Mouse (Mus musculus) midbrain, embryonic 15.5 days (tissue): ENCODE measurements at regions not wholly inside any gene's neighbourhood (a gene's known extent, or its start where the extent isn't known, plus 50 kb on each side); places are given as distances from the start of the nearest gene placed in this dataset.

Source experiments
- ATAC-seq: fragments of 200-750 bp; cut with Nextera tagmentation; replicated peaks from 2 replicates; pipeline ENCODE4 v1.8.0; 2017; ENCODE audit warnings: moderate TSS enrichment
- H3K27ac ChIP-seq: fragments of 300-500 bp; sonication (generic); 2 replicates; pipeline ENCODE4 v1.5.1; 2015; ENCODE audit warnings: mild to moderate bottlenecking, inconsistent platforms
- H3K27me3 ChIP-seq: fragments of 300-500 bp; sonication (generic); replicated peaks from 2 replicates; pipeline ENCODE4 v1.6.1; 2015; ENCODE audit warnings: inconsistent platforms
- H3K36me3 ChIP-seq: fragments of 300-500 bp; sonication (generic); replicated peaks from 2 replicates; pipeline ENCODE4 v1.6.1; 2015; ENCODE audit warnings: inconsistent platforms
- H3K4me1 ChIP-seq: fragments of 300-500 bp; sonication (generic); 2 replicates; pipeline ENCODE4 v1.6.1; 2015; ENCODE audit warnings: inconsistent platforms
- H3K4me2 ChIP-seq: fragments of 300-500 bp; sonication (generic); 2 replicates; pipeline ENCODE4 v1.6.1; 2015; ENCODE audit warnings: inconsistent platforms, mild to moderate bottlenecking, moderate library complexity
- H3K4me3 ChIP-seq: fragments of 300-500 bp; sonication (generic); 2 replicates; pipeline ENCODE4 v1.5.1; 2015; ENCODE audit warnings: mild to moderate bottlenecking, inconsistent platforms
- H3K9ac ChIP-seq: fragments of 300-500 bp; sonication (generic); 2 replicates; pipeline ENCODE4 v1.6.1; 2015; ENCODE audit warnings: mild to moderate bottlenecking, inconsistent platforms
- H3K9me3 ChIP-seq: fragments of 300-500 bp; sonication (generic); 2 replicates; pipeline ENCODE4 v1.6.1; 2016; ENCODE audit warnings: inconsistent platforms
- WGBS: fragments of 180-500 bp; shearing (Covaris S2); methylation state at CpG from one replicate; pipeline ENCODE4 v1.1.7; 2015; ENCODE audit warnings: mixed read lengths; 5-methylcytosine and 5-hydroxymethylcytosine counted together

- H3K27ac ChIP-seq: no peak overlapping the region
- no peaks in the 10 kb centered on the region for H3K36me3 ChIP-seq
- no peaks in the 10 kb centered on the region for H3K9me3 ChIP-seq
- no peak overlapping the region for H3K4me3 ChIP-seq
- H3K4me1 ChIP-seq: no peaks in the 10 kb centered on the region
- whole genome bisulfite sequencing: 90% methylated on average over 6 of the region's 6 CpGs
- H3K9ac ChIP-seq: no peak overlapping the region
- H3K27me3 ChIP-seq: no peaks in the 10 kb centered on the region
- no peak overlapping the region for H3K4me2 ChIP-seq
- no peak for ATAC-seq
Observed at GRCm38 (mm10) chr6:82833867-82834266, 59.6 kb upstream of the Hk2 start.

DNA sequence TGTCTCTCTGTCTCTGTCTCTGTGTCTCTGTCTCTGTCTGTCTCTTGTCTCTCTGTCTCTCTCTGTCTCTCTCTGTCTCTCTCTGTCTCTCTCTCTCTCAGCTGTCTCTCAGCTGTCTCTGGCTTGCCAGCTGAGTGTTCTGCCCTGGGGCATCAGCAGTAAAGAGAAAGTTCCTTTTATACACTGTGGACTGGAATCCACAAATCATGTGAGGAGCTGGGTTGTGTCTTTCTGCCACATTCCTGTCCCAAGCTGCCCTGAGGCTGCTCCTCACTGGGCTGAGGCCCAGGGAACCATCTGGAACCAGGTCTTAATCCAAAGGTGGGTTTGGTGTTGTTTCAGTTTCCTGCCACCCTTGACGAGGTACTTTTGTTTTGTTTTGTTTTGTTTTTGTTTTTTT, 57.0 kb upstream of the Hk2 start:
- Histone ChIP-seq H3K27ac (no peak overlapping the region), H3K4me2 (no peak overlapping the region), H3K36me3 (no peaks in the 10 kb centered on the region), H3K4me3 (no peak overlapping the region), H3K27me3 (no peaks in the 10 kb centered on the region), H3K9ac (no peak overlapping the region), H3K9me3 (no peaks in the 10 kb centered on the region), H3K4me1 (no peaks in the 10 kb centered on the region)
- WGBS: 63% methylated on average over 1 of the region's 1 CpGs
- no peak for ATAC-seq

DNA sequence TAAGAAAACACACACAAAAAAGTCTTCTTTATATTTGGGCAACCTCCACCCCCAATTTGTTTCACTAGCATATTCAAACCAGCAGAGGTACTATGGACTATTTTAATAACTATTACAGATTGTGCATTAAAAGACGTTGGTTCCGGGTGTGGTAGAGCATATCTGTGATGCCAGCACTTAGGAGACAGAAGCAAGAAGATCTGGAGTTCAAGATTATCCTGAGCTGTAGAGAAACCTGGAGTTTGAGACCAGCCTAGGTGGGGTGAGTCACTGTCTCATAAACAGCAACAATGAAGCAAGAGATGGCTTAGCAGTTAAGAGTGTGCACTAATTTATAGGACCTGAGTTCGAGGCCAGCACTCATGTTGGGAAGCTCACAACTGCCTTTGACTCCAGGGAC, 50.4 kb upstream of the Hk2 start:
- WGBS: 87% methylated on average over 3 of the region's 3 CpGs
- ATAC-seq: no peak
- no peak overlapping the region for H3K4me2 ChIP-seq
- H3K9ac ChIP-seq: no peak overlapping the region
- H3K27me3 ChIP-seq: no peaks in the 10 kb centered on the region
- H3K36me3 ChIP-seq: no peaks in the 10 kb centered on the region
- no peaks in the 10 kb centered on the region for H3K4me1 ChIP-seq
- no peaks in the 10 kb centered on the region for H3K9me3 ChIP-seq
- no peak overlapping the region for H3K4me3 ChIP-seq
- H3K27ac ChIP-seq: no peak overlapping the region

- Histone ChIP-seq H3K27me3 (no peaks in the 10 kb centered on the region), H3K4me3 (no peak overlapping the region), H3K27ac (no peak overlapping the region), H3K9me3 (no peaks in the 10 kb centered on the region), H3K4me2 (no peak overlapping the region), H3K36me3 (no peaks in the 10 kb centered on the region), H3K4me1 (no peaks in the 10 kb centered on the region), H3K9ac (no peak overlapping the region)
- ATAC-seq: no peak
- 59% methylated on average over 8 of the region's 8 CpGs for WGBS
Observed at GRCm38 (mm10) chr6:82824240-82824639, 50.0 kb upstream of the Hk2 start.
